Mouse (Mus musculus): ENCODE data around the gene Me3. TPM values are rescaled to one million over a fixed set of nuclear protein-coding genes. Genes with fewer than 3 reads are reported as not detected.
"Not testable (repeated sequence)": the region's sequence is repeated elsewhere in the genome, so short reads cannot be mapped to it uniquely, and the experiment has no call there.

Gene Me3
- polyA plus RNA-seq, 1 experiment = 7.8 TPM

GRCm38 (mm10) chr7:89730514-89730913 lies 98.3 kb downstream of the Me3 start:
- Histone ChIP-seq H3K27me3 (ENCODE audit: control insufficient read depth, insufficient read depth, low read length) (no peaks in the 10 kb centered on the region), H3K36me3 (ENCODE audit: control insufficient read depth, insufficient read depth, low read length) (no peaks in the 10 kb centered on the region), H3K4me1 (replicated peaks; ENCODE audit: control insufficient read depth, insufficient read depth, low read length) (no peaks in the 10 kb centered on the region), H3K4me3 (ENCODE audit: control insufficient read depth, insufficient read depth, low read length) (no peak overlapping the region), H3K27ac (ENCODE audit: control insufficient read depth, insufficient read depth, low read length) (no peak overlapping the region)
- DNase-seq = no peak
- 85% methylated on average over 2 of the region's 2 CpGs for WGBS
- TF ChIP-seq CTCF (IDR thresholded peaks at IDR 0.05; ENCODE audit: borderline replicate concordance, control insufficient read depth, extremely low read depth, insufficient read depth, low read length, poor library complexity) (no peak), POLR2A (IDR thresholded peaks at IDR 0.05; ENCODE audit: control insufficient read depth, extremely low read depth, insufficient read depth, low read length, poor library complexity) (no peak)

- H3K36me3 ChIP-seq (ENCODE audit: control insufficient read depth, insufficient read depth, low read length); H3K27me3 ChIP-seq (ENCODE audit: control insufficient read depth, insufficient read depth, low read length); H3K27ac ChIP-seq (ENCODE audit: control insufficient read depth, insufficient read depth, low read length); H3K4me3 ChIP-seq (ENCODE audit: control insufficient read depth, insufficient read depth, low read length); H3K4me1 ChIP-seq (replicated peaks; ENCODE audit: control insufficient read depth, insufficient read depth, low read length); DNase-seq: not testable (repeated sequence)
- WGBS = 96% methylated on average over 2 of the region's 2 CpGs
Observed at GRCm38 (mm10) chr7:89731115-89731514, 98.9 kb downstream of the Me3 start.

DNA sequence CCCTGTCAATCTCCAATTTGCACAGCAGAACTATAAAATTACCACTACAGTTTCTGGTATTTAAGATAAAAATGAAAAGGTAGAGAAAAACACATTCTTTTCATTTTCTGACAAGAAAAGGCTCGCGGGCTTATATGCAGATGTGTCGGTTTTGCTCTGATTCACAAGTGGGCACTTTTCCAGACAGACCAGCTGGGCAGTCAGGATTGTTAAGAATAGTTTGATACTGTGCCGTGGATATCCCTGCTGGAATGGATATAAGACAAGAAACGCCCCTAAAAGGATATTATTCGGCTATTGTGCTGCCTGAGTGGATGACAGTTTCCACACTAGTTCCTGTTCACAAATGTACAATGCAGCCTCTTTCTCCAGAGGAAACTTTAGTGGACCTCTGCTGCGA lies 116.2 kb downstream of the Me3 start:
- Histone ChIP-seq H3K27me3 (ENCODE audit: control insufficient read depth, insufficient read depth, low read length) (no peaks in the 10 kb centered on the region), H3K36me3 (ENCODE audit: control insufficient read depth, insufficient read depth, low read length) (no peaks in the 10 kb centered on the region), H3K27ac (ENCODE audit: control insufficient read depth, insufficient read depth, low read length) (no peak overlapping the region), H3K4me3 (ENCODE audit: control insufficient read depth, insufficient read depth, low read length) (no peak overlapping the region), H3K4me1 (replicated peaks; ENCODE audit: control insufficient read depth, insufficient read depth, low read length) (no peaks in the 10 kb centered on the region)
- TF ChIP-seq CTCF (IDR thresholded peaks at IDR 0.05; ENCODE audit: borderline replicate concordance, control insufficient read depth, extremely low read depth, insufficient read depth, low read length, poor library complexity) (no peak), POLR2A (IDR thresholded peaks at IDR 0.05; ENCODE audit: control insufficient read depth, extremely low read depth, insufficient read depth, low read length, poor library complexity) (no peak)
- no peak for DNase-seq
- WGBS = 41% methylated on average over 7 of the region's 7 CpGs

GRCm38 (mm10) chr7:89749183-89749582 lies 117.0 kb downstream of the Me3 start:
- H3K27me3 ChIP-seq (ENCODE audit: control insufficient read depth, insufficient read depth, low read length) = no peaks in the 10 kb centered on the region
- TF ChIP-seq CTCF (IDR thresholded peaks at IDR 0.05; ENCODE audit: borderline replicate concordance, control insufficient read depth, extremely low read depth, insufficient read depth, low read length, poor library complexity) (no peak), POLR2A (IDR thresholded peaks at IDR 0.05; ENCODE audit: control insufficient read depth, extremely low read depth, insufficient read depth, low read length, poor library complexity) (no peak)
- no peak overlapping the region for H3K4me3 ChIP-seq (ENCODE audit: control insufficient read depth, insufficient read depth, low read length)
- no peaks in the 10 kb centered on the region for H3K36me3 ChIP-seq (ENCODE audit: control insufficient read depth, insufficient read depth, low read length)
- H3K4me1 ChIP-seq (replicated peaks; ENCODE audit: control insufficient read depth, insufficient read depth, low read length) = no peaks in the 10 kb centered on the region
- 46% methylated on average over 2 of the region's 2 CpGs for WGBS
- no peak for DNase-seq
- H3K27ac ChIP-seq (ENCODE audit: control insufficient read depth, insufficient read depth, low read length) = no peak overlapping the region

- WGBS = 84% methylated on average over 5 of the region's 5 CpGs
- Histone ChIP-seq H3K27ac (ENCODE audit: control insufficient read depth, insufficient read depth, low read length) (no peak overlapping the region), H3K4me1 (replicated peaks; ENCODE audit: control insufficient read depth, insufficient read depth, low read length) (no peaks in the 10 kb centered on the region), H3K4me3 (ENCODE audit: control insufficient read depth, insufficient read depth, low read length) (no peak overlapping the region), H3K27me3 (ENCODE audit: control insufficient read depth, insufficient read depth, low read length) (no peaks in the 10 kb centered on the region), H3K36me3 (ENCODE audit: control insufficient read depth, insufficient read depth, low read length) (no peaks in the 10 kb centered on the region)
- DNase-seq = no peak
- TF ChIP-seq CTCF (IDR thresholded peaks at IDR 0.05; ENCODE audit: borderline replicate concordance, control insufficient read depth, extremely low read depth, insufficient read depth, low read length, poor library complexity) = no peak
- no peak for TF ChIP-seq POLR2A (IDR thresholded peaks at IDR 0.05; ENCODE audit: control insufficient read depth, extremely low read depth, insufficient read depth, low read length, poor library complexity)
Observed at GRCm38 (mm10) chr7:89766678-89767508, 134.7 kb downstream of the Me3 start.

- DNase-seq = no peak
- Histone ChIP-seq H3K36me3 (ENCODE audit: control insufficient read depth, insufficient read depth, low read length) (no peaks in the 10 kb centered on the region), H3K27me3 (ENCODE audit: control insufficient read depth, insufficient read depth, low read length) (no peaks in the 10 kb centered on the region), H3K27ac (ENCODE audit: control insufficient read depth, insufficient read depth, low read length) (no peak overlapping the region), H3K4me1 (replicated peaks; ENCODE audit: control insufficient read depth, insufficient read depth, low read length) (no peaks in the 10 kb centered on the region), H3K4me3 (ENCODE audit: control insufficient read depth, insufficient read depth, low read length) (no peak overlapping the region)
- WGBS = 58% methylated on average over 9 of the region's 9 CpGs
- TF ChIP-seq POLR2A (IDR thresholded peaks at IDR 0.05; ENCODE audit: control insufficient read depth, extremely low read depth, insufficient read depth, low read length, poor library complexity) = no peak
- no peak for TF ChIP-seq CTCF (IDR thresholded peaks at IDR 0.05; ENCODE audit: borderline replicate concordance, control insufficient read depth, extremely low read depth, insufficient read depth, low read length, poor library complexity)
Observed at GRCm38 (mm10) chr7:89769106-89769896, 137.1 kb downstream of the Me3 start.

All from thymus, adult 2 months (tissue).